Mouse (Mus musculus) myocyte (in vitro differentiated cells): Measurements from ENCODE around the gene Arhgap15.

Experiments
- MAX ChIP-seq: IDR thresholded peaks from one replicate; pipeline ENCODE4 v1.6.1; 2011; ENCODE audit warnings: low read depth, mild to moderate bottlenecking, control low read depth
- TCF3 ChIP-seq: IDR thresholded peaks from one replicate; pipeline ENCODE4 v1.6.1; 2011; ENCODE audit warnings: low read depth, control low read depth; ENCODE audit not compliant: insufficient read length
- USF1 ChIP-seq: IDR thresholded peaks from one replicate; pipeline ENCODE4 v1.6.1; 2011; ENCODE audit warnings: low read depth, mild to moderate bottlenecking, control low read depth, moderate library complexity

GRCm38 (mm10) chr2:43816788-43817581 lies 68.4 kb downstream of the Arhgap15 start:
- TF ChIP-seq MAX = no peak
- no peak for TF ChIP-seq USF1
- TF ChIP-seq TCF3 = no peak
